Mouse (Mus musculus) splenic B cell, adult 2 months (primary cell): ENCODE data around the gene Ppa1.
A peak's percentile ranks its signal among the peaks of the same experiment; 100 is the strongest.

Experiments
- DNase-seq: peaks from one replicate; pipeline ENCODE4 v3.0.0-alpha.2; 2011; ENCODE audit warnings: low read depth, low spot score
- H3K27me3 ChIP-seq: 2 replicates; pipeline ENCODE4 v1.6.1; 2012; ENCODE audit warnings: mild to moderate bottlenecking, low read length, moderate library complexity, mixed read lengths; ENCODE audit not compliant: control insufficient read depth, poor library complexity, insufficient read depth, severe bottlenecking
- H3K36me3 ChIP-seq: 2 replicates; pipeline ENCODE4 v1.6.1; 2012; ENCODE audit warnings: mild to moderate bottlenecking, low read length, moderate library complexity, mixed read lengths; ENCODE audit not compliant: control insufficient read depth, poor library complexity, insufficient read depth, severe bottlenecking

Gene Ppa1

GRCm38 (mm10) chr10:61696560-61696823, 48.1 kb downstream of the Ppa1 start:
- peaks cover 8% of the 10 kb centered on the region for H3K36me3 ChIP-seq
- no peak for DNase-seq
- H3K27me3 ChIP-seq = no peaks in the 10 kb centered on the region

- DNase-seq = no peak
- H3K36me3 ChIP-seq = peaks cover 6% of the 10 kb centered on the region
- H3K27me3 ChIP-seq = no peaks in the 10 kb centered on the region
These were observed 48.7 kb downstream of the Ppa1 start for GRCm38 (mm10) chr10:61697028-61697427.

- Histone ChIP-seq H3K36me3 (0 out of 2 replicates have a peak, but pooled peaks cover 2% of the 10 kb centered on the region), H3K27me3 (no peaks in the 10 kb centered on the region)
- DNase-seq = no peak
These were observed 56.3 kb downstream of the Ppa1 start for GRCm38 (mm10) chr10:61704663-61705062.

- DNase-seq = no peak
- Histone ChIP-seq H3K27me3 (no peaks in the 10 kb centered on the region), H3K36me3 (0 out of 2 replicates have a peak, but pooled peaks cover 2% of the 10 kb centered on the region)
These were observed 58.3 kb downstream of the Ppa1 start for GRCm38 (mm10) chr10:61706412-61707375.

GRCm38 (mm10) chr10:61713601-61714000, 65.2 kb downstream of the Ppa1 start:
- no peak for DNase-seq
- Histone ChIP-seq H3K36me3 (no peaks in the 10 kb centered on the region), H3K27me3 (no peaks in the 10 kb centered on the region)

GRCm38 (mm10) chr10:61714146-61714545, 65.8 kb downstream of the Ppa1 start:
- DNase-seq = no peak
- Histone ChIP-seq H3K27me3 (no peaks in the 10 kb centered on the region), H3K36me3 (no peaks in the 10 kb centered on the region)

- H3K27me3 ChIP-seq = no peaks in the 10 kb centered on the region
- peak; percentile 34 for DNase-seq
- H3K36me3 ChIP-seq = no peaks in the 10 kb centered on the region
These were observed 66.6 kb downstream of the Ppa1 start, which contains the start of gene Aifm2 for GRCm38 (mm10) chr10:61714771-61715461. Gene Aifm2 (plus strand): TSS chr10:61715263.

GRCm38 (mm10) chr10:61715462-61715837, 67.1 kb downstream of the Ppa1 start:
- no peak for DNase-seq
- H3K36me3 ChIP-seq = no peaks in the 10 kb centered on the region
- H3K27me3 ChIP-seq = no peaks in the 10 kb centered on the region

GRCm38 (mm10) chr10:61715996-61716864, 67.9 kb downstream of the Ppa1 start:
- Histone ChIP-seq H3K36me3 (no peaks in the 10 kb centered on the region), H3K27me3 (no peaks in the 10 kb centered on the region)
- no peak for DNase-seq

- Histone ChIP-seq H3K27me3 (no peaks in the 10 kb centered on the region), H3K36me3 (no peaks in the 10 kb centered on the region)
- no peak for DNase-seq
These were observed 69.3 kb downstream of the Ppa1 start for GRCm38 (mm10) chr10:61717406-61718296.

- no peaks in the 10 kb centered on the region for H3K36me3 ChIP-seq
- DNase-seq = no peak
- no peaks in the 10 kb centered on the region for H3K27me3 ChIP-seq
These were observed 72.0 kb downstream of the Ppa1 start for GRCm38 (mm10) chr10:61720331-61720730.

GRCm38 (mm10) chr10:61722215-61722614, 73.9 kb downstream of the Ppa1 start:
- no peak for DNase-seq
- Histone ChIP-seq H3K36me3 (no peaks in the 10 kb centered on the region), H3K27me3 (no peaks in the 10 kb centered on the region)

- no peaks in the 10 kb centered on the region for H3K27me3 ChIP-seq
- no peak for DNase-seq
- H3K36me3 ChIP-seq = no peaks in the 10 kb centered on the region
These were observed 74.9 kb downstream of the Ppa1 start for GRCm38 (mm10) chr10:61723271-61723670.
